Mouse (Mus musculus): ENCODE results near the gene Wdr46. TPM values are rescaled to one million over a fixed set of nuclear protein-coding genes. Genes with fewer than 3 reads are reported as not detected.

The Wdr46 gene
- polyA plus RNA-seq, 1 experiment, result 64.8 TPM

Other genes with a start within 250 kb of the Wdr46 start
- 30.9 TPM for gene March2, start 222.0 kb upstream of the Wdr46 start, polyA plus RNA-seq (2012; fragmentation: generic; extraction: Trizol)
- 97.3 TPM for gene Rab11b, start 180.1 kb upstream of the Wdr46 start, polyA plus RNA-seq (2012; fragmentation: generic; extraction: Trizol)
- gene Angptl4, start 158.8 kb upstream of the Wdr46 start, polyA plus RNA-seq (2012; fragmentation: generic; extraction: Trizol), result 212 TPM
- 5.0 TPM for gene Kank3, start 130.1 kb upstream of the Wdr46 start, polyA plus RNA-seq (2012; fragmentation: generic; extraction: Trizol)
- 8,619 TPM for gene Rps28, start 116.1 kb upstream of the Wdr46 start, polyA plus RNA-seq (2012; fragmentation: generic; extraction: Trizol)
- 493 TPM for gene Ndufa7, start 116.1 kb upstream of the Wdr46 start, polyA plus RNA-seq (2012; fragmentation: generic; extraction: Trizol)
- gene Cd320, start 97.6 kb upstream of the Wdr46 start, polyA plus RNA-seq (2012; fragmentation: generic; extraction: Trizol), result 77.8 TPM
- gene Gm7029, start 66.8 kb upstream of the Wdr46 start, polyA plus RNA-seq (2012; fragmentation: generic; extraction: Trizol), result not detected
- gene Kifc1, start 50.0 kb upstream of the Wdr46 start, polyA plus RNA-seq (2012; fragmentation: generic; extraction: Trizol), result 68.6 TPM
- gene Platr17, start 35.5 kb upstream of the Wdr46 start, polyA plus RNA-seq (2012; fragmentation: generic; extraction: Trizol), result not detected
- 19.3 TPM for gene Daxx, start 31.2 kb upstream of the Wdr46 start, polyA plus RNA-seq (2012; fragmentation: generic; extraction: Trizol)
- 30.5 TPM for gene Tapbp, start 24.8 kb upstream of the Wdr46 start, polyA plus RNA-seq (2012; fragmentation: generic; extraction: Trizol)
- gene Zbtb22, start 24.8 kb upstream of the Wdr46 start, polyA plus RNA-seq (2012; fragmentation: generic; extraction: Trizol), result 30.3 TPM
- gene Rgl2, start 11.1 kb upstream of the Wdr46 start, polyA plus RNA-seq (2012; fragmentation: generic; extraction: Trizol), result 31.7 TPM
- gene Pfdn6, start 317 bp upstream of the Wdr46 start, polyA plus RNA-seq (2012; fragmentation: generic; extraction: Trizol), result 130 TPM
- gene B3galt4, start 10.8 kb downstream of the Wdr46 start, polyA plus RNA-seq (2012; fragmentation: generic; extraction: Trizol), result 1.5 TPM
- gene Vps52, start 15.2 kb downstream of the Wdr46 start, polyA plus RNA-seq (2012; fragmentation: generic; extraction: Trizol), result 24.4 TPM
- 517 TPM for gene Rps18, start 15.3 kb downstream of the Wdr46 start, polyA plus RNA-seq (2012; fragmentation: generic; extraction: Trizol)
- 19.0 TPM for gene H2-K1, start 59.7 kb downstream of the Wdr46 start, polyA plus RNA-seq (2012; fragmentation: generic; extraction: Trizol)
- gene Ring1, start 84.0 kb downstream of the Wdr46 start, polyA plus RNA-seq (2012; fragmentation: generic; extraction: Trizol), result 26.8 TPM
- 17.6 TPM for gene H2-Ke6, start 87.4 kb downstream of the Wdr46 start, polyA plus RNA-seq (2012; fragmentation: generic; extraction: Trizol)
- gene Slc39a7, start 91.0 kb downstream of the Wdr46 start, polyA plus RNA-seq (2012; fragmentation: generic; extraction: Trizol), result 175 TPM
- gene Rxrb, start 91.2 kb downstream of the Wdr46 start, polyA plus RNA-seq (2012; fragmentation: generic; extraction: Trizol), result 39.0 TPM
- 0.77 TPM for gene Col11a2, start 98.8 kb downstream of the Wdr46 start, polyA plus RNA-seq (2012; fragmentation: generic; extraction: Trizol)
- gene H2-Oa, start 151.7 kb downstream of the Wdr46 start, polyA plus RNA-seq (2012; fragmentation: generic; extraction: Trizol), result not detected
- gene H2-DMa, start 178.9 kb downstream of the Wdr46 start, polyA plus RNA-seq (2012; fragmentation: generic; extraction: Trizol), result 5.2 TPM
- gene Brd2, start 182.0 kb downstream of the Wdr46 start, polyA plus RNA-seq (2012; fragmentation: generic; extraction: Trizol), result 127 TPM
- not detected for gene H2-DMb2, start 202.6 kb downstream of the Wdr46 start, polyA plus RNA-seq (2012; fragmentation: generic; extraction: Trizol)
- gene H2-DMb1, start 212.4 kb downstream of the Wdr46 start, polyA plus RNA-seq (2012; fragmentation: generic; extraction: Trizol), result not detected
- gene Tap1, start 246.9 kb downstream of the Wdr46 start, polyA plus RNA-seq (2012; fragmentation: generic; extraction: Trizol), result 0.30 TPM
- 0.07 TPM for gene Psmb9, start 247.1 kb downstream of the Wdr46 start, polyA plus RNA-seq (2012; fragmentation: generic; extraction: Trizol)